Mouse (Mus musculus): ENCODE results near the gene Aff1.

Aff1 gene

GRCm38 (mm10) chr5:103691624-103692530 lies at the start of gene Aff1:
TSS of gene Aff1 (plus strand) at chr5:103692374.
- peak; percentile 95 for DNase-seq

DNA sequence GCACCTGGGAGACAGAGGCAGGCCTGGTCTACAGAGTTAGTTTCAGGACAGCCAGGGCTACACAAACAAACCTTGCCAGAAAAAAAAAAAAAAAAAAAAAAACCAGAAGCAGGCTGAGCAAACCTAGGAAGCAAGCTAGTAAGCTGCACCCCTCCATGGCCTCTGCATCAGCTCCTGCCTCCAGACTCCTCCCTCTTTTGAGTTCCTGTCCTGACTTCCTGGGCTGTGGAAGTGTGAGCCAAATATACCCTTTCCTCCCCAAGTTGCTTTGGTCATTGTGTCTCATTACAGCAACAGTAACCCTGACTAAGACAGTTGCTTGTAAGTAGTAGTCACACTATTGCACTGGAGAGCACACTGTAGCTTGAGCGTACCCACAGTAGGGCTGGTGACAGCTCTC lies 48.0 kb upstream of the Aff1 start:
- DNase-seq = no peak

DNA sequence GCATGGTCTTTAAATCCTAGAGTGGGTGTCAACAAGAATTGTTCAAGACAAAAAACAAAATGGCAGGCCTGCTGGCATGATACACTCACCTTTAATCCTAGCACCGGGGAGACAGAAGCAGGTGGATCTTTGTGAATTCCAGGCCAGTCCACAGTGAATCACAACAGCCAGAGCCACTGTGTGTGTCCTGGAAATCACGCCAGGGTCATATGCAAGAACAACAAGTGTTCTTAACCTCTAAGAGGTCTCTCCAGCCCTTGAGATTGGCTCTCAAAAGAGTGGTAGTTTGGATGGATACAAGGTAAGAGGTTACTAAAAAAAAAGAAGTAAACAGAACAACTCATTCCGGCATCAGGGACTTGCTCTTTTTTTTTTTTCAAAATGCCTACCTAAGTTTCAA lies 44.9 kb upstream of the Aff1 start:
- DNase-seq = no peak

GRCm38 (mm10) chr5:103654225-103654624 lies 37.9 kb upstream of the Aff1 start:
- peak; percentile 29 for DNase-seq

DNA sequence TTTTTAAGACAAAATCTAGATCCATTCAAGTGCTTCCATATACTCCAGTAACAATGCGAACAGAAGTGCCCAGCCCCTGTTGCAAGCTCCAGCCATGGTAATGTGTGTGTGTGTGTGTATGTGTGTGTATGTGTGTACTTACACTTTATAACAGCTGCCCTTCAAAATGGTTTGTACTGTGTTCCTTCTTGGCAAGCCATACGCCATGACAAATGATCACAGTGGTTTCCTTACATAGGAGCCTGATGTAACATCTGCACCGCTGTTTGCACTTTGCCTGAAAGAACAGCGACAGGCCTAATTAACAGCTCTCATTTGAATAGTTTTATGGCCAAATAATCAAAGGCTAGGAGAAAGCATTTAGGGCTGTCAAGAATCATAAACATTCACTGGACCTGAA lies 37.4 kb upstream of the Aff1 start:
- no peak for DNase-seq

- peak; percentile 78 for DNase-seq
Observed at GRCm38 (mm10) chr5:103655346-103656118, 36.6 kb upstream of the Aff1 start, which contains the start of gene 1700016H13Rik. TSS of gene 1700016H13Rik (minus strand) at chr5:103656010.

DNA sequence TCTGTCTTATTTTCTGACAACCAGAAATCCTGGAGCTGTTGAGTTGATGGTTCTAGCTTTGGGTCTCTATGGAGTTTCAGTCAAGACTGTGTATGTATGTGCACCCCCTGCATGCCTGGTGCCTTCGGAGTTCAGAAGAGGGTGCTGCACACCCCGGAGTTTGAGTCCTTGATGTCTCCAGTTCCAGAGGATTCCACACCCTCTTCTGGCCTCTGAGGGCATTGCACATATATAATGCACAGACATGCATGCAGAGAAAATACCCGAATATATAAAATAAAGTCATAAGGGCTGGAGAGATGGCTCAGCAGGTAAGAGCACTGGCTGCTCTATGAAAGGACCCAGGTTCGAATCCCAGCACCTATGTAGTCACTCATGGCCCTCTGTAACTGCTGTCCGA lies 33.3 kb upstream of the Aff1 start:
- no peak for DNase-seq

- DNase-seq = no peak
Observed at GRCm38 (mm10) chr5:103659571-103659970, 32.6 kb upstream of the Aff1 start.

- no peak for DNase-seq
Observed at GRCm38 (mm10) chr5:103664932-103665331, 27.2 kb upstream of the Aff1 start.

DNA sequence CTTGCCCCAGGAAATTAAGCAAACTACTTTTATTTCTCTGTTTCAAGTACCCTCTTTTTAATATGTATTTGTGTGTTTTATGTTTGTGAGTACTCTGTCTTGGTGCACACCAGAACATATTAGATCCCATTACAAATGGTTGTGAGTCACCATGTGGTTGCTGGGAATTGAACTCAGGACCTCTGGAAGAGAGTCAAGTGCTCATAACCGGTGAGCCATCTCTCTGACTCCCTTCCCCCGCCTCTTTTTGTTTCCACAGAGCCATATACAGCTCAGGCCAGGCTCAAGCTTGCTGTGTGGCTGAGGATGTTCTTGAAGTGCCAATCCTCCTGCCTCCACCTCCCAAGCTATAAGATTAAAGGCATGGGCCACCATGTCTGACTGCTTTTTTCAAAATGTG lies 26.3 kb upstream of the Aff1 start:
- no peak for DNase-seq

GRCm38 (mm10) chr5:103671858-103672257 lies 20.3 kb upstream of the Aff1 start:
- no peak for DNase-seq

DNA sequence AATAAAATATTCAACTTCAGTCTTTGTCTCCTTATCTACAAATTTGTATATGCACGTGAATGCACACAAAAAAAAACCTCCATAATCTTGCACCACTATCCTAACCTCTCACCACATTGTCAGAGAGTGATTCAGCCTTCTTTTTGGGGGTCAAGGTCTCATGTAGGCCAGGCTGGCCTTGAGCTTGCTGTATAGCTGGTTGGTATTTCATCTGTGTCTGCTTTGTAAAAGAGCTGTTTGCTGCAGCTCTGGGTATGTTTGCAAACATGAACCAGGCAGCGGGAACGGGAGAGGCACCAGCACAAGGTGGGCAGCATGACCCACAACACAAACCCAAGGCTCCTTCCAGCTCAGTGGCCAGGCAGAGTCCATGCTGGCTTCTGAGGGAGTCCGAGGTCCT lies 18.6 kb upstream of the Aff1 start:
- no peak for DNase-seq

GRCm38 (mm10) chr5:103674482-103674881 lies 17.7 kb upstream of the Aff1 start:
- DNase-seq = no peak

- DNase-seq = no peak
Observed at GRCm38 (mm10) chr5:103676289-103676881, 15.8 kb upstream of the Aff1 start.

DNA sequence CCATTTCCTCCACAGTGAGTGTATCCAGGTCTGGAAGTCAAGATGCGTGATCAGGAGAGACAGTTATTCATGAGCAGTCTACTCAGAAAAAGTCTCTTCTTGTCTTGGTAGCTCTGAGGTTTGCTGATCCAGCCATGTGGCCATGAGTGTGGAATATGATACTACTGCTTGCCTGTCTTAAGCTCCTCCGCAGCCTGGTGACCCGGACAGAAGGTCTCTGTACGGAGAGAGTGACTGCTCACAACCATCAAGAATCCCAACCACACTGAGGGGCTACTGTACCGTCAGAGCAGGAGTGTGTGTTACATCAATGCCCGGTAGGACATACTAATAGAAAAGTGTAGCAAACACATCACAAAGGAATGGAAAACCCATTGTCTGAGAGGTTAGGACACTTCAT lies 14.3 kb upstream of the Aff1 start:
- DNase-seq = no peak

- no peak for DNase-seq
Observed at GRCm38 (mm10) chr5:103678974-103679373, 13.2 kb upstream of the Aff1 start.

- peak; percentile 67 for DNase-seq
Observed at GRCm38 (mm10) chr5:103680381-103680780, 11.8 kb upstream of the Aff1 start.

DNA sequence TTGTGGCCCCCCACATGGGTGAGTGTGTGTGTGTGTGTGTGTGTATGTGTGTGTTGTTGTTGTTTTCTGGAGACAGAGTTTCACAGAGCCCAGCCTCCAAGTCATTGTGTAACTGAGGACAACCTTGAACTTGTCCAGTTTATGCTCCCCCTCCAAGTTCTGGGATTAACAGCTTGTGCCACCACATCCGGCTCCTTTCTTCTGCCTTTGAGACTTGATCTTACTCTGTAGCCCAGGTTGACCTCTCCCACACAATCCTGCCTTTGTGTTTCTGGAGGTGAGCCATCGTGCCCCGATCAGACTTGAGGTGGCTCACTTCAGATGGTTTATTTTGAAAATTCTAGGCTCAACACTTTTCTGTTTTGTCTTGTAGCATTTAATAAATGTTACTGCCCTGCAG lies 10.3 kb upstream of the Aff1 start:
- DNase-seq = no peak

DNA sequence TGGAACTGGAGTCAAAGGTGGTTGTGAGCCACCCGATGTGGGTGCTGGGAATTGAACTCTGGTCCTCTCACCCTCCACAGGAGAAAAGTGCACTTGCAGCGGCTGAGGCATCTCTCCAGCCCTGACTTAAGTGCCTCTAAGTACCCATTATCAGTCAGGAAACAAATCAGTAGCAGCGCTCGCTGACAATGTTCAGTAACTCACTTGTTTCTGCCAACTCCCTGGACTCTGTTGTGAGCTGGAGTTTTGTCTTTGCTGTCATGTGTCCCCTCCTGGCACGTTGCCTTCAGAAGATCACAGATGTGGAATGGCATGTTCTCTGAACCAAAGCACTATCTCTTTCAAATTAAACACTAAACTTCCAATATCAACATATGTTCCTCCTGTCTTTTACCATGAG lies 2.5 kb upstream of the Aff1 start:
- no peak for DNase-seq

GRCm38 (mm10) chr5:103690190-103690589 lies 2.0 kb upstream of the Aff1 start:
- DNase-seq = no peak

- DNase-seq = no peak
Observed at GRCm38 (mm10) chr5:103691171-103691570, 1.0 kb upstream of the Aff1 start.

- no peak for DNase-seq
Observed at GRCm38 (mm10) chr5:103692531-103693040, 412 bp downstream of the Aff1 start.

DNA sequence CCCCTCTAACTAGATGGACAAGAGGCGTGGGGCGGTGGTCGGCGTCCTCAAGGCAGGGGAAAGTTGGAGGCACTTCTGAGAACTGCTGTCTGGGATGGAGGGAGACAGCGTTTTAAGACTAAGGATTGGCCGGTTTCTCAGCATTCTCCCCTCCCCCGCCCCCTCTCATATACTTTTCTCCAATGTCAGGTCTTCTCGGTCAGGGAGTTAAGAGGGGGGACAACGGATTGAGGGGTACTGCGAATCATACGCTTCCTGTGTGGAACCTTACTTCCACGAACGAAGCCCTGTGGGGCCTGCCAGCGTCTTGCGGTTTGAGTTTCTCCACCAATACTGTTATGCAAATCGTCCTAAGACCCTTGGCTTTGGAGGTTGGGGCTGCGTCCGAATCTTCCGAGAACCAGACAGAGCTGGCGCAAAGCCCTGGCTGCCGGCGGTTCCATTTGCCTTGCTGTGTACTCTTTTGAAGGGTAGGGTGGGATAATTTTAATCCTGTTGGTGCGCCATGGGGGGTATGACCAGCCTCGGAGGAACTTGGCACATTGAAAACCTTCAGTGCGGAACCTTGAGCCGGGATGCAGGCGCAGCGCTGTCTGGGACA lies 967 bp downstream of the Aff1 start:
- DNase-seq = peak; percentile 71

Data from kidney, adult 18-20 months (tissue).